Mouse (Mus musculus): Measurements from ENCODE around the gene Olfr1193. TPM values are rescaled to one million over a fixed set of nuclear protein-coding genes. Genes with fewer than 3 reads are reported as not detected.
"Not testable (repeated sequence)": the region's sequence is repeated elsewhere in the genome, so short reads cannot be mapped to it uniquely, and the experiment has no call there.

Olfr1193 gene
- not detected for total RNA-seq (2022)

GRCm38 (mm10) chr2:88675328-88675727 lies at the start of gene Olfr1193:
Gene Olfr1193 (plus strand): TSS chr2:88675628.
- not testable (repeated sequence) for DNase-seq (ENCODE audit: low spot score in 2 of 2)

- DNase-seq (ENCODE audit: low spot score in 2 of 2), result not testable (repeated sequence)
These were observed 35.2 kb upstream of the Olfr1193 start, which contains the start of gene Olfr1191-ps1 for GRCm38 (mm10) chr2:88640242-88640641. Gene Olfr1191-ps1 (plus strand): TSS chr2:88640542.

GRCm38 (mm10) chr2:88648209-88648608 lies 27.2 kb upstream of the Olfr1193 start, which contains the start of gene Olfr1192-ps1:
Gene Olfr1192-ps1 (plus strand): TSS chr2:88648509.
- DNase-seq (ENCODE audit: low spot score in 2 of 2), result no peak

- no peak for DNase-seq (ENCODE audit: low spot score in 2 of 2)
These were observed 13.7 kb downstream of the Olfr1193 start, which contains the start of gene Olfr1195 for GRCm38 (mm10) chr2:88689087-88689486. Gene Olfr1195 (minus strand): TSS chr2:88689187.

DNA sequence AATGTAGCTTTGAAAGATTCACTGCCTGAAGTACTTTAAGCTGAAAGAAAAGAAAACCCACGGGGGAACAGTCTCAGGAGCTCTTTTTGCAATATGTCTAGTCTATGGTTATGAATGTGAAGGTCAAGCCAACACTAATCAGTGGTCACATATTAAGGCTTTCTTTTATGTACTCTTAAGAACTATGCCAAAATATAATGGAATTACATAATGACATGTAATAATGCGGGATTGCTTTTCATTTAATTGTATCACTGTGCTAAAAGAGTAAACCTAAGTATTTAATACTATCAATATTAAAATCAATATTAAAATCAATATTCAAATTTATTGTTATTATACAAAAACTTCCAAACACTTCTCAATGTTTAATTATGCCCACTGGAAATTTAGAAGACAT lies 29.1 kb downstream of the Olfr1193 start, which contains the start of gene Olfr1196:
Gene Olfr1196 (minus strand): TSS at position 101 of the 400 bp plus-strand sequence.
- DNase-seq (ENCODE audit: low spot score in 2 of 2), result no peak

Other genes starting within 250 kb of the Olfr1193 start
- gene Olfr1181, start 249.5 kb upstream of the Olfr1193 start, total RNA-seq (2022), result not detected
- gene Gm13757, start 226.5 kb upstream of the Olfr1193 start, total RNA-seq (2022), result not detected
- not detected for gene Olfr1183, start 220.8 kb upstream of the Olfr1193 start, total RNA-seq (2022)
- not detected for gene Olfr1184, start 192.0 kb upstream of the Olfr1193 start, total RNA-seq (2022)
- gene Olfr1185-ps1, start 182.3 kb upstream of the Olfr1193 start, total RNA-seq (2022), result not detected
- gene Olfr1186, start 157.1 kb upstream of the Olfr1193 start, total RNA-seq (2022), result not detected
- gene Olfr1188, start 118.7 kb upstream of the Olfr1193 start, total RNA-seq (2022), result not detected
- not detected for gene Olfr1189, start 89.2 kb upstream of the Olfr1193 start, total RNA-seq (2022)
- under 1 TPM in 1 of 4 experiments, not detected in 3; 0.06 TPM for gene Olfr1191-ps1, start 35.1 kb upstream of the Olfr1193 start, total RNA-seq (2022)
- not detected for gene Olfr1192-ps1, start 27.1 kb upstream of the Olfr1193 start, total RNA-seq (2022)
- not detected for gene Olfr1195, start 13.6 kb downstream of the Olfr1193 start, total RNA-seq (2022)
- gene Olfr1196, start 29.0 kb downstream of the Olfr1193 start, total RNA-seq (2022), result not detected
- gene Olfr1197, start 56.7 kb downstream of the Olfr1193 start, total RNA-seq (2022), result not detected
- gene Olfr1198, start 75.7 kb downstream of the Olfr1193 start, total RNA-seq (2022), result not detected
- not detected for gene Olfr1199, start 84.8 kb downstream of the Olfr1193 start, total RNA-seq (2022)
- gene Olfr1200, start 94.9 kb downstream of the Olfr1193 start, total RNA-seq (2022), result not detected
- gene Olfr1201, start 117.4 kb downstream of the Olfr1193 start, total RNA-seq (2022), result not detected
- not detected for gene Olfr1202, start 138.9 kb downstream of the Olfr1193 start, total RNA-seq (2022)
- gene Olfr1205, start 154.1 kb downstream of the Olfr1193 start, total RNA-seq (2022), result not detected
- gene Olfr1204, start 173.7 kb downstream of the Olfr1193 start, total RNA-seq (2022), result not detected
- gene Olfr1206, start 187.6 kb downstream of the Olfr1193 start, total RNA-seq (2022), result not detected
- gene Olfr1208, start 226.7 kb downstream of the Olfr1193 start, total RNA-seq (2022), result not detected
- gene Olfr1209, start 239.5 kb downstream of the Olfr1193 start, total RNA-seq (2022), result not detected